14 mouse cellular contexts compared by ENCODE assay signal in genomic region chr17:65625563-65625962, GRCm38 (mm10). TPM values are rescaled to one million over a fixed set of nuclear protein-coding genes. Genes with fewer than 3 reads are reported as not detected.
"Had no signal": no experiment of that assay in that cellular context is flagged by ENCODE, and none has a peak within 500 bp of the region (broad histone marks: within the 10 kb centered on the region; RNA-seq: fewer than 3 reads in every experiment).

No protein-coding gene starts in this region.

- DNase-seq: liver, postnatal 0 days; lung, adult 2 months; lung, postnatal 14 days; lung, postnatal 36 days; right cerebral cortex, postnatal 14 days; thymus, postnatal 14 days; thymus, postnatal 36 days had no signal

RNA-seq across cellular contexts. Expression of gene Txndc2, which starts 16.4 kb away (rescaled TPM):
- total RNA-seq: midbrain, postnatal 0 days had no signal
- polyA plus RNA-seq: liver, embryonic 15.5 days; liver, postnatal 0 days; lung, embryonic 15.5 days; midbrain, embryonic 13.5 days; midbrain, postnatal 0 days; spleen, adult 2 months; stomach, embryonic 15.5 days; stomach, postnatal 0 days had no signal
